Mouse (Mus musculus): ENCODE results near the gene Itprid1. TPM values are rescaled to one million over a fixed set of nuclear protein-coding genes. Genes with fewer than 3 reads are reported as not detected.
A peak's percentile ranks its signal among the peaks of the same experiment; 100 is the strongest.

Itprid1 gene
- polyA plus RNA-seq, 1 experiment, result 0.64 TPM

DNA sequence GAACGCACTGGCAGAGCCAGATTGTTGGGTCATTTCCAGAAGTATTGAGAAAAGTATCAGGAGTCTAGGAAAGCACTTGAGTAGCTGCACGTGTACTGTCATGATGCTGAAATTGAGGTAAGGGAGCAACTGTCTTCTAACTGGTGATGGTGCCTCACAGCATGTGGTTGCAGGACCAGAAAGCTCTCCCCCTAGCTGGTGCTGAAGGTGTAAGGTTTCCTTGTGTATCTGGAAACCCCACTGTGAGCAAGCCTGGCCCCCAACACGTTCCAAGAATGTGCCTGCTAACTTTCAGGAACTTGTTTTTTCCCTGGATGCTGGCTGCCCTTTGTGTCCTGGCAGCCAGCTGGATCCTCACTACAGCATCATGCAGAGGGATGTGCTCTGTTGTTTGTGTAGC lies 44.2 kb downstream of the Itprid1 start:
- no peak for DNase-seq (ENCODE audit: extremely low spot score in 1 of 2, low spot score in 1 of 2)

DNA sequence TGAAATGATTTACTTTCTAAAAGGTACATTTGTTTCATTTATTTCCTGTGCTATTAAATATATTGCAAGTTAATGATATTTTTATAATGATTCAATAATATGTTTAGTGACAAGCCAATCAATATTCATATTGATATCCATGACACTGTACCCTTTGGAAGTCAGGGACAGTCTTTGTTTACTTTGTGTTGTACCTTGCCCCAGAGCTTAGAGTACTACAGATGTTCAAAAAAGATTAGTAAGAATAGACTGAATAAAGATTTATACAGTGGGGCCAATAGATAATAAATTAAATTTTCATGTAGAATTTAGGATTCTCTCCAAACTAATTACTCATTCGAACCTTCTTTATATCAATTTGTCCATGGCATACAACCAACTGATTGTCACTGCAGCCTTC lies 50.9 kb downstream of the Itprid1 start:
- DNase-seq (ENCODE audit: extremely low spot score in 1 of 2, low spot score in 1 of 2), result no peak

DNA sequence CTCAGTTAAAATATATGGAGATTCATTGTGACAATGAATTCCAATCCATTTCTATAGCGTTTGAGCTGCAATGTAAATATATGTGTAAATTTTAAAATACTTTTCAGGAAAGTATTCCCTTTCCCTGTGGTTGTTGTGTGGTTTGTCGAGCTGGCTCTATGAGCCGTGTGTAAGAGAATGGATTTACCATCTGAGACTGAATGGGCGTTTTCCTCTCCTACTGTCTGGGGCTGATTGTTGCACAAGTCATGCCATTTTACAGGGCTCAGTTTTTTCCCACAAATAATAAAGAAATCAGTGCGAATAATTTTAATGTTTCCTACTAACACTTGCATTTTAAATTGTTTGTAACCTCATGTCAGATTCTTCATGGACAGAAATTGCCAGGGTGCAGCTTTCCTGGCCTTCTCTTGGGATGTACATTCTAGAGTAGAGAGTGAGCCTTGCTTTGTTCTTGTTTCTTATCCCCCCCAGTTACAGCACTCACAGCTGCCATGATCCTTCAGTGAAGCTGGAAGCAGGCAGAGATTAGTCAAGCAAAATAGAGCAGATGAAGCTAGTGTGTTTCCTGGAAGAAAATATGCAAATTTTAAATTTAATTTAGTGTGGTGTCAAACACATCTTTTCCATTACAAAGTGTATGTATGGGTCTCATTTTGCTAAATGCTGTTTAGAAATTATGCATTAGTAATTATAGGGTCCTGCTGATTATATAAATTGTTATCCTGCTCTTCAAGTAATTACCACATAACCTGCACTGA lies 65.1 kb downstream of the Itprid1 start:
- no peak for DNase-seq (ENCODE audit: extremely low spot score in 1 of 2, low spot score in 1 of 2)

DNA sequence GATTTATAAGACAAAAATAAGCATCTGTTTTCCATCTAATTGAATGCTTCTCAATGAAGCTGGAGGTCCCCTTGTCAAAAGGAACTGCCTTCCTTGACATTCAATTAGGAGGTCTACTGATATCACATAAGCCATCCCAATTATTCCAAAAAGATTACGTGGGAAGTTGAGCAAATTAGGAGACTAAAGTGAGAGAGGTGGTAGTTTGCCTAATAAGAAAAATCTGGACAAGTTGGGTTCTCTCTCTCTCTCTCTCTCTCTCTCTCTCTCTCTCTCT lies 65.6 kb downstream of the Itprid1 start:
- DNase-seq (ENCODE audit: extremely low spot score in 1 of 2, low spot score in 1 of 2), result no peak

DNA sequence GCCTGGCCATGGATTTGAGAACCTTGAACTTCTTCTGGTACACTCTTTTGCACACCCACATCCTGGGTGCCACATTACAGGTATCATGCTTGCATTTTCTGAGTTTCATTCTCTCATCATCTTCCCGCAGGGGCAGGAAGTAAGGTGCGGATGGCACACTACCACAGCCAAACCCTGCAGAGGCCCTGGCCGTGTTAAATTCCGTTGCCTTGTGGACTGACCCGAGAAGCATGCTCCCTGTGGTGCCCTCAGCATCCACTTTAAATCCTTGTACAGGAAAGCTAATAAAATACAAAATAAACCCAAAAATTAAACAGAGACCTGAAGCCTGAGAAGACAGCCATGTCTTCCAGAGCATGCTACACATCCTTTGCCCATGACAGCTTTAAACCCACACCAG lies 82.5 kb downstream of the Itprid1 start:
- no peak for DNase-seq (ENCODE audit: extremely low spot score in 1 of 2, low spot score in 1 of 2)

DNA sequence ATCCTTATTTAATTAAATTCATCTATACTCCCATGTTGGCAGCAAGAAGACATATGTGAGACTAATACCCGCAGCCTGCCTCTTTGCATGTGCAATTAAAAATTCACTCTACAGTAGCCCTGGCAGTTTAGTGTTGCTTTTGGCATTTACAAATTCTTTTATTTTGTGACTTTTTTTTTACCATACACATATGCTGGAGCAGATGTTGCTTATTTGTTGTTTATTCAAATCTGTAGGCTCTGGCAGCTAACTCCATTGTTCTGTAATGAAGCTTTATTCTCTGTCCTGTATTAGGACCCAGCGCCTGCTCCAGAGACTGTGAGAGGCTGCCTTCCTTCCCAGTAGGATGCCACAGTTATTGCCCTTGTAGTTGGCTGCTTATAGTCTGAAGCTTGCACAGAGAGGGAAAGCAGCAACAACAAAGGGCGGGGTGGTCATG lies 83.6 kb downstream of the Itprid1 start:
- DNase-seq (ENCODE audit: extremely low spot score in 1 of 2, low spot score in 1 of 2), result no peak

DNA sequence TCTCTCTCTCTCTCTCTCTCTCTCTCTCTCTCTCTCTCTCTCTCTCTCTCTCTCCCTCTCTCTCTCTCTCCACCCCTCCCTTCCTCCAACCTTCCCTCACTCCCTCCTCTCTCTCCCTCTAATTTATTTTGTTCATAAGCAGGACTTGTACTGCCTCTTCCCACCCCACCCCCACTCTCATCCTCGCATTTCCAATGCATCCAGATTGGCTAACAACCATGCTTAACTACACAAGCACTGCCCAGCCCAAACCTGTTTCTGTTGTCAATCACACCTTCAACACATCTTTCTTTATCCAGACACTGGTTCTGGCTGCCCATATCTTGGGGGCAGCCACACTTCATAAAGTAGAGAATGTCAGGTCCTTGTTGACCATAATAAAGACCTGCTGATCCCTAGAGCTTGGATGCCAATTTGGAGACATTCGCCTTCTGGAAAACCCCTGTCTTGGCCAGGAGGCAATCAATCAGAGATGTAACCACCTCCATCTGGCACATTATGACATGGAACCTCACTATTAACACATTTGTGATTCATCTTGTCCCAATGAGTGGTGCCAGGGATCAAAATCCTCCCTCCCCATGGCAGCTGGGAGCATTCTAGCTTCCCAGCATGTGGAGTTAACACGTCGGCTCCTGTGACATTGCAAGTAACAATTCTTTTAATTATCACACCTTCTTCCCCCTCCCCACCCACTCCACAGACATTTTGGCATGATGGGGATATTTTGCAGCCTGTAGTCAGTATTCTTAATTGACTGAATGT lies 84.4 kb downstream of the Itprid1 start:
- peak in 1 of 2 experiments; percentile 24 for DNase-seq (ENCODE audit: extremely low spot score in 1 of 2, low spot score in 1 of 2)

DNA sequence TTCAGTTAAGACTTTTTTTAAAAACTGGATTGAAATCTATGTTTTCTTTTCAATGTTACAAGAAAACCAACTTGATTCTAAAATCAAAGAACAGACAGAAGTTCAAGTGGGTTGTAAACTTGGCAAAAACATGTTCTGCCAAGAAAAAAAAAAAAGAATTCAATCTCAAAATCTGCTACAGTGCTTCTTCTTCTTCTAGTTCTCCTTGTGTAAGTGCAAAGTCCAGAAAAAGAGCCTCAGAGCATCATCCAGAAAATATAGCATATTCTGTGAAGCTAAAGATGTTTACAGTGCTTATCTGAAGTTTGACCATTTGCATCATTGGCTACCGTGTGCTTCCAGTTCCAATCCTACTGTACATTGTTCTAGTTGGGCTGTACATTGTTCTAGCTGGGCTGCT lies 108.0 kb downstream of the Itprid1 start:
- DNase-seq (ENCODE audit: extremely low spot score in 1 of 2, low spot score in 1 of 2), result no peak

DNA sequence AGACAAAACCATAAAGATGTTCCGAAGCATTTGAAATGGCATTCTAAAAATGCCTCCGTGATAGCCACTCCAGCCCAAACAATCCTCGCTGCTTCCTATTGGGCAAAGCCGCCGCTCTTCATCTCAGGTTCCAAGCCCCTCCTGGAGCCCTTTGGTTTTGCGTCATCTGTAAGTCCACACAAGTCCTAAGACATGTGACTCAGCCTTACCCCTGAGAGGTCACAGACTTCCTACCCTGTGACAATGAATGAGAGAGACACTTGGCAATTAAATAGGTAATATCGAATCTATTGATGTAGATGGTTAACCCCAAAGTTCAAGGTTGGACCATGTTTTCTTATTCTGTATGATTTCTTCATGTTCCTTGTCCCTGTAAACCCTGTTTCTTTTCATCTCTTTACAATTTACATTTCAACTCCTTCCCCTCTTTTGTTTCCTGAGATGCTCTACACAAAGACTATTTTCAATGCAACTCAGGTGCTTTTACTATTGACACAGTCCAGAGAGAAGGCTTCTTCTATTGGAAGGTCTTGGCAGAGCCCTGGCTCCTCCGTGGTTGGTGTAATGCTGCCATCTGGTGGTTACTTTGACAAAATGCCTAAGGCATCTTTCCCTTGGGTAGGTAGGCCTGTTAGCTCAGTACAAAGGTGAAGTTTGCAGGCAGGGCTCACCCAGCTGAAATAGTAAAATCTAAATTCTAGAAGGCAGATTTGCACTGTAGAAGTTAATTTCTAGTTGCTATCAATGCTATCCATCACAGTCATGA lies 113.8 kb downstream of the Itprid1 start:
- peak; percentile 19 to 86 for DNase-seq (ENCODE audit: extremely low spot score in 1 of 2, low spot score in 1 of 2)

DNA sequence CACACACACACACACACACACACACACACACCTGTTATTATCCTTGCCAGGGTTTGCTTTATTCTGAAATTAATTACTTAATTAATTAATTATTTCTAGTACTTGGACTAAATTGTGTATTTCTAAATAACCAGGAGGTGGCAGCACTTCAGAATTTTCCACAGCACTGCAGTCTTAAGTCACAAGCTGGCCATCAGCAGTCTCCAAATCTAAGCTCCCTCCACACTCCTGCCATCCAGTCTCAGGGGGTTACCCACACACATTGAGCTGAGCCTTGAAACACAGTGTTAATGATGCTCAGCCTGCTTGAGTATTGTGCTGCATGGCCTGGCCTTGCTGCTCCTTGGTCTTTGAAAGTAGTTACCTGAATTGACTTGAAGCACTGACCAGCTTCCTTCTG lies 136.3 kb downstream of the Itprid1 start:
- peak in 1 of 2 experiments; percentile 71 for DNase-seq (ENCODE audit: extremely low spot score in 1 of 2, low spot score in 1 of 2)

DNA sequence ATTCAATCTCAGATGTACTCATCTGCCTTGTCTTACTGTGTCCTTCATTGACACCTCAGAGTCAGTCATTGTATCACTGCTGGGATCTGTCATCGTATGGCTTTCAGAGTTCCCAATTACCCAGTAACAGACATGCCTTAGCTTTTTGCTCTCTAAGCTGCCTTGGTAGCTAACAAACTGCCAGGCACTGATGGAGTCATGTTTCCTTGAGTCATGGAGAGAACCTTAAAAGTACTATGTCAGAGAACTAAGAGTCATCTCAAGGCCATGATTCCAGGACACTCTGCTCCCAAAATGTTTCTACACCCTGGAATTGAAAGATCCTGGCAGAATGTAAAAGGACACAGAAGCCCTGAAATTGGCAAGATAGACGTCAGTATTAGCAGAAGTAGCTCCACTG lies 143.1 kb downstream of the Itprid1 start:
- no peak for DNase-seq (ENCODE audit: extremely low spot score in 1 of 2, low spot score in 1 of 2)

DNA sequence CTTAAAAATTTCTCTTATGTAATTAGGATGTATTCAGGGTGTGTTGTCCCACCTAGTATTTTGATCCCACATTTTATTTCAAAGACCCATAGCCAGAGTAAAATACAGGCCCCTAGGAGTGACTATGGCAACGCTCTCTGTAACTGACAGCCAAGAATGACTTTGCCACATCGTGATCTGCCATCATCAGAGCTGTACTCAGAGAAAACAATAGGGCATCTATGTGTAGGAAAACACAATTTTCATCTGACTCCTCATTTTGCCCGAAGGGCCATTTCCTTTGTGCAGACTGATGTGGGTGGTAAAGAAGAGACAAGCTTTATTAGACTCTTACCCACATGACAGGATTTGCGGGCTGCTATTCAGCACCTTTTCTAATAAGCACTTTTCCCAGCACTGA lies 172.0 kb downstream of the Itprid1 start:
- DNase-seq (ENCODE audit: extremely low spot score in 1 of 2, low spot score in 1 of 2), result no peak

DNA sequence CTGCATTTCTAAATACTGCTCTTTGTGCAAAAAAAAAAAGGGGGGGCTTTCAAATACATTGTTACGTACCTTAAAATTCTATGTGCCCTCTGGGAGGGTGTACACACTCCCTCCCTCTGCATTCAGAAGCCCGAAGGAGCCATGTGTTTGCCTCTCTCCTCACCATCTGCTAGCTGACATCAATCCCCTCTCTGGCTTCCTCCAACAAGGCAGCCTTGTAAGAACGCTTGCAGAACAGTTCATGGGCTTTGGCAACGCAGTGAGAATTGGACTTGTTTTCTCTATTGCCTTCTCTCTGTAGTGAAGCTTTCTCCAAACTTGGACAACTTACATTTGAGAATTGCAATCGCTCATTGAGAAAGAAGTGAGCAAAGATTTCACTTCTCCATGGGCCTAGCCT lies 175.7 kb downstream of the Itprid1 start:
- peak in 1 of 2 experiments; percentile 35 for DNase-seq (ENCODE audit: extremely low spot score in 1 of 2, low spot score in 1 of 2)

DNA sequence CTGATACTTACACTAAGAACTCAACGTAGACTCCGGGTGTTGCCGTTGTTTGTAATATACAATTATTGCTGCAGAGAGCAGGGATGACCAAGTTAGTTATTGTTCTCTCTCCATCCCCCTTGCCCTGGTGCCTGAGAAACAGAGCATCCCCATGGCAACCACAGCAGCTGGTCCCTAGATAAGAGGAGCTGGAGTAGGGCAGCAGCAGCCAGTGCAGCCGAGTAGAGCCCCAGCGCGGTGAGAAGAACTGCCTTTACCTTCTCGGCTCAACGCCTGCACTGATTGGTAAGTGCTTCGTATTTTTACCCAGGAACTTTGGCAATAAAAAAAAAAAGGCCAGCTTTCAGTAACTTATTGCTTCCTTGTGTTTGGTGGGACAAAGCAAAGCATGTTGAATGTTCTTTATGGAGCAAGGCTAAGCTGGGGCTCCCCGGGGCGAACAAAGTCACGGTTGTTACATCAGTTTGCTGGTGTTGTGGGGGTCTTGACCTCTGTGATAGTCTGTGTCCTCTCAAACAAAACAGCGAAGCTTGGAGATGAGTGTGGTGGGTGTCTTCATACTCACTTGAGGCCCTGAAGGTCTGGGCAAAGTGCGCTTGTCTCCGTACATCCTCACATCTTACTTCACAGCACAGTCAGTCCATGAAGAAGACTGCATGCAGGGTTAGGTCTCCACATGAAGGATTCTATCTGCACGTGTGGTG lies 180.7 kb downstream of the Itprid1 start, which contains the start of gene Ppp1r17:
Ppp1r17 (plus strand) TSS at position 207 of the 704 bp plus-strand sequence.
- no peak for DNase-seq (ENCODE audit: extremely low spot score in 1 of 2, low spot score in 1 of 2)

DNA sequence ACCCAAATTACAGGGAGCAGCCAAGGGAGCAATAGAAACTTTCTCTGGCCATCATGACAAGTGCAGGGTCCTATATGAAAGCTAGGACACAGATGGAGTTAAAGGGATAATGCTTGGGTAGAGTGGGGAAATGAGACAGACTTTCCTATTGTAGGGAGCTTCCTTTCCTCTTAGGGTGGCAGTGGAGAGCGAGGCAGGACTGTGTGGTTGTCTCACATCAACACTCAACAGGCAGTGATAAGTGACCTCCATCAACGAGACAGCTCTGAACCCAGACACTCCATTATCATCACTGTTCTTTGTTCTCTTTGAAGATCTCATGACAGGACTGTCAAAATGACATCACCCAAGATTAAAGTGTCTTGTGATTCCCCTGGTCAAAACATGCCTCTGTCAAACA lies 182.9 kb downstream of the Itprid1 start:
- DNase-seq (ENCODE audit: extremely low spot score in 1 of 2, low spot score in 1 of 2), result no peak

DNA sequence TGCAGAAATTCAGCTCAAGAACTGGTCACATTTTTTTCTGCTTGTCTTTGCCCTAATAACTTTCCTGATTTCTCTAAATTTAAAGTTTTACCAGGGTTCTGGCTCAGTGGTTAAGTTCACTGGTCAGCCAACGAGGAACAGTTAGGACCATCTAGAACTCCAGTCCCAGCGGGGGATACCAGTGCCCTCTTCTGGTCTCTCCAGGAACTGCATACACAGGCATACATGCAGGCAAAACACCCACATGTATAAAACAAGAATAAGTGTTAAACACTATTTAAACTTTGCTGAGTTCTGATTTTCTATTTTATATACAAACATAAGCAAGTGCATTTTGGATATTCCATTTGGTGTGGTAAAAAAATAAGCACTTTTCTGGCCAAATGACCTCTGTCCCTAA lies 188.8 kb downstream of the Itprid1 start:
- no peak for DNase-seq (ENCODE audit: extremely low spot score in 1 of 2, low spot score in 1 of 2)

DNA sequence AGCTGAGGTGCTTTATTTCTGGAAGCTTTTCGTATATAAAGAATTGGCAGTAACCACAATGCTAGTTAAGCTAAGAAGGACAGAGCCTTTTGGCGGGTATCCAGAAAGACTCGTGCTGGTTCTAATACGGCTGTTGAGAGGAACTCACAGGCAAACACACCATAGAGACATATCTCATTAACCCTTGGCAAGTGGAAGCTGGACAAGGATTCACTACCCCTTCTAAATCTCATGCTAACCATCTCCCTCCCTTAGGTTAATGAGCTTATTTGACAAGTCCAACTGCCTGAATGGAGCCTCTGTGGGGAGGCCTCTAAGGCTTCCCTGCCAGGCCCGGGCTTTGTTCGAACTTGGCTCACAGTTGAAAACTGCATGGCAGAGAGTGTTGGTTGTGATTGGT lies 190.6 kb downstream of the Itprid1 start:
- no peak for DNase-seq (ENCODE audit: extremely low spot score in 1 of 2, low spot score in 1 of 2)

DNA sequence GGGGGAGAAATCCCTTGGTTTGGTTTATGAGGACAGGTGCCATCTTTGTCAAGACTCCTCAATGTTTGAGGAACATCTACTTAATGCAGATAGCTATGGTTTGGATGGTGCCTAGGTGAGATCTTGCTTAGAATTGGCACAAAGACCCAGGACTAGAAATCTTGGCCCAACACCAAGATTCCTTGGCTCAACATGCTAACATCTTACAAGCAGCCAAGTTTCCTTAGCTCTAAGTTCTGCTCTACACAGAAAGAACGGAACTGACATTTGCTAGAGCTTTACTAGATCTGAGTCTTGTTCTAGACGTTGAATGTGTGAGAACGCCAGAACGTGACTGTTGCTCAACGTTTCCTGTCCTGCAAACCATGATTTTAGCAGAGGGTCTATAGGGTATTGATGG lies 191.3 kb downstream of the Itprid1 start:
- DNase-seq (ENCODE audit: extremely low spot score in 1 of 2, low spot score in 1 of 2), result peak in 1 of 2 experiments; percentile 48
